Mouse (Mus musculus): ENCODE results near the gene Elfn1. TPM values are rescaled to one million over a fixed set of nuclear protein-coding genes. Genes with fewer than 3 reads are reported as not detected.

The Elfn1 gene
- total RNA-seq, 2 experiments from 2014 or later = not detected

DNA sequence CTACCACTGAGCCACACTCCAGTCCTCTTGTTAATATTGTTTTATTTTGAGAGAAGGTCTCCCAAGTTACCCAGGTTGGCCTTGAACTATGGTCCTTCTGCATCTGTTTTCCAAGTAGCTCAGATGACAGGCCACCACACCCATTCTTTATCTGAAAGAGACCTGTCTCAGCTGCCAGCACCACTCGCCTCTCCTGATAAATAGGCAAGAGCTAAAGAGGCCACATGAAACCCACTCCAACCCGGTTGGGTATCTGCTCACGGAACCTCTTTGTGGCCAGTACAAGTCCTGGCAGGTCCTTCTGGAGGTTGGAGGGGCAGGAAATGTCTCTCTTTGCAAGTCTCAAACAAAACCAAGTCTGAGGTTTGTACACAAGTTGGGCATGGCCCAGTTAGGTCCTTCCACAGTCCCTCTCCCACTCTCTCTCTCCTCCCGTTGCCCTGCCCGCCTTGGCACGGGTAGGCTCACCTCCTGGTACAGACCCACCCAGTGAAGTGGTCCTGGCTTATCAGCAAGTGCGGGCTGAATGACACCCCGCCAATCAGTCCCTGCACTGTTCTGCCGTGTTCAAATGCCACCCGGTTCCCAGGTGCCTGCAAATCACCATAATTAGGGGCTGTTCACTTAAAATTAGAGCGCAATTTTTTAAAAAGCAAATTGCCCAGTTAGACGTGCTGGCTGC lies 104.7 kb downstream of the Elfn1 start:
- DNase-seq = no peak
- intact Hi-C loops (cut with DNase I) = no loop called here

DNA sequence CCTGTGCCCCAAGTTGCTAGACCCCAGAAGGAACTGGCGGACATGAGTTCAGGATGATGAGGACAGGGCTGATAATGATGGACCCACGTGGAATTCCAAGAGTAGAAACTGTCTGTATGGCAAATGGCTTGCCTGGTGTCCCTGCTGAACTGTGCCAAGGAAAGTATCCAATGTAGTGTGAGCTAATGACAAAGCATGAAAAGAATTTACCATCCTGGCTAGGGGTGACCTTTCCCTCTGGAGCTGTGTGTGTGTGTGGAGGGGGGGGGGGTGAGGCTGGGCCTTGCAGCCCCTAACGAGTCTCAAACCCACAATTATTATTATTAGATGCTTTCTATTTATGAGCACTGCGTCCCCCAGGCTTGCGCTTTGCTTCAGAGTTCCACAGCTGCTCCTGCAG lies 105.9 kb downstream of the Elfn1 start:
- no peak for DNase-seq
- intact Hi-C loops (cut with DNase I) = no loop called here

- no peak for DNase-seq
- intact Hi-C loops (cut with DNase I) = no loop called here
Measured at GRCm38 (mm10) chr5:140016896-140017295, 109.2 kb downstream of the Elfn1 start.

DNA sequence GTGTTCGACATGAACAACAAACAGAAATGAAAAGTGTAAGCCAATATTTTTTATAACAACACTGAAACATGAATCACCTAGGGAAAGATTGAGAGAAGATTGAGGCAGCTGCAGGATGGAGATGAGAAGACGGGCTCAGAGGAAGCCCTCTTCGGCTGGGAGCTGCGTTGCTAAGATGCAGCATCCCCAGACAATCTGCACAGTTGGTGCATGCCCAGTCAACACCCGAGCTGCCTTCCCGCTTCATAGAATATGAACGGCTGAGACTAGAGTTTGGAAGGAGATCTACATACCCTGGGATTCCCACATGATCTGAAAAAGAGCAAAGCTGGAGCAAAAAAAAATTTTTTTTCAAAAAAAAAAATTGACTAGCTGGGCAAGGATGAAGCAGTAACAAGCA lies 111.0 kb downstream of the Elfn1 start:
- intact Hi-C loops (cut with DNase I) = no loop called here
- DNase-seq = no peak

- intact Hi-C loops (cut with DNase I) = loop anchor here (10.0 kb wide), 1 partner anchor 825 kb away; no protein-coding TSS in a partner anchor
Measured at GRCm38 (mm10) chr5:140019616-140020015, 111.9 kb downstream of the Elfn1 start.

DNA sequence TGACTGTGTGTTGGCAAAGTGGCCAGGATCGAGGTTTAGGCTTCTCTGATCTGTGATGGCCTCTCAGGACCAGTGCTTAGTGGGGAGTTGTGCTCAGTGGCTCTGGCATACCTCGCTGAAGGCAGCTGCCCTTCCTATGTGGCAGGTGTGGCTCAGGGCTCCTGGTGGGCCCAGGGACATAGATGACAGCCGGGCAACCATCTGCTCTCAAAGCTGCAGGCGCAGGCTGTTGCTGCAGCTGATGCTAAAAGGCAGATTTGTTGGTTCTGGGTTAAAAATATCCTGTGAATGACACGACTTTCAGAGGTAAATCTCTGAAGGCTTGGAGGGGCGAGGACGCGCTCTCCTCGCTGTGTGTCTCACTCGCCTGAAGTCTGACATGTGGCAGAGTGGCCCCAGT lies 114.0 kb downstream of the Elfn1 start:
- DNase-seq = no peak
- intact Hi-C loops (cut with DNase I) = loop anchor here (10.0 kb wide), 1 partner anchor 827 kb away; no protein-coding TSS in a partner anchor

More at GRCm38 (mm10) chr5:140019616-140020015, 111.9 kb downstream of the Elfn1 start:
- no peak for DNase-seq

GRCm38 (mm10) chr5:140022861-140023260 lies 115.1 kb downstream of the Elfn1 start:
- intact Hi-C loops (cut with DNase I) = loop anchor here (10.0 kb wide), 1 partner anchor 828 kb away; no protein-coding TSS in a partner anchor
- no peak for DNase-seq

GRCm38 (mm10) chr5:140023941-140024500 lies 116.3 kb downstream of the Elfn1 start:
- peak; percentile 38 to 40 for DNase-seq
- intact Hi-C loops (cut with DNase I) = loop anchor here (10.0 kb wide), 1 partner anchor 829 kb away; no protein-coding TSS in a partner anchor

Other genes with a start within 250 kb of the Elfn1 start
- under 1 TPM; 0.52 to 0.94 TPM for gene Micall2, start 171.6 kb upstream of the Elfn1 start, total RNA-seq (2021)
- gene Ints1, start 132.3 kb upstream of the Elfn1 start, total RNA-seq (2021) = 10 to 100 TPM; 27.4 to 31.2 TPM
- 10 to 100 TPM; 16.6 to 21.4 TPM for gene Mafk, start 116.4 kb upstream of the Elfn1 start, total RNA-seq (2021)
- 1 to 10 TPM in 1 of 2 experiments, under 1 TPM in 1; 0.96 to 1.4 TPM for gene Tmem184a, start 88.0 kb upstream of the Elfn1 start, total RNA-seq (2021)
- gene Gm26938, start 81.5 kb upstream of the Elfn1 start, total RNA-seq (2021) = not detected
- 1 to 10 TPM; 6.7 to 8.7 TPM for gene Psmg3, start 81.1 kb upstream of the Elfn1 start, total RNA-seq (2021)

Measured in gastrocnemius, postnatal 36 days (tissue).